Mouse (Mus musculus) lung, postnatal 25 days (tissue): Measurements from ENCODE around the gene Dkk1.
"Not testable (repeated sequence)": the region's sequence is repeated elsewhere in the genome, so short reads cannot be mapped to it uniquely, and the experiment has no call there.

Experiments used
- DNase-seq: peaks from one replicate; pipeline ENCODE4 v3.0.0; 2022; ENCODE audit warnings: low spot score

The Dkk1 gene

DNA sequence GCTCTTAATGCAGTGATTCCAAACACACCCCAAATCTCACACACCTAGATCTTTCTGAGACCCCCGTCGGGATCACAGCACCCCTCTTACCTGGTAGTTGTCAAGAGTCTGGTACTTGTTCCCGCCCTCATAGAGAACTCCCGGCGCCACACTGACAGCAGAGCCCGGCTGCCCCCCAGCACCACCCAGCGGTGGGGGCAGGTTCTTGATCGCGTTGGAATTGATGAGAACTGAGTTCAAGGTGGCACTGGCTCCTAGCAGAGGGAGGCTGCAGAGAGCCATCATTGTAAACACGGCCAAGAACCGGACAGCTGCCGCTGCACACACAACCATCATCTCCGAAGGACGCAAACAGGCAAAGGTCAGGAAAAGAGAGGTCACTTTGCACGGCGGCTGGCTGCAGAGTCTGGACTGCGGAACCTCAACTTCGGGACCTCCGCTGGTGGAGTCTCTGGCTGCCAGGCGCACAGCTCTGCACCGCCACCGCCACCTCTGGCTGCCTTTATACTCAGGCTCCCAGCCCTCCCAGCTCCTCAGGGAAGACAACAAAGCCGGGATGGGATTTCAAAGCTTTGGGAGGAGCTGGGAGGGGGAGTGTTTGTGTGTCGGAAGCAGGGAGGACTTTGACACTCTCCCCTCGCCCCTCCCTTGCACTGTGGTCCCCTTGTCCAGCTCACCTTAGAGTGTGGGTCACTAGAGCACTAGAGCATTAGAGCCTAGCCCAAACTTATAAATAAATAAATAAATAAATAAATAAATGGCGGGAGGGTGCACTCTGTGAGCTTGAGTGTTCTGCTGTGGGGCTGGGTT, at the start of gene Dkk1:
TSS of gene Dkk1 (minus strand) at position 622 of the 810 bp plus-strand sequence.
- DNase-seq, result peak; percentile 0

- no peak for DNase-seq
These were observed 36.9 kb upstream of the Dkk1 start for GRCm38 (mm10) chr19:30586366-30586765.

- no peak for DNase-seq
These were observed 15.1 kb upstream of the Dkk1 start for GRCm38 (mm10) chr19:30564516-30564915.

DNA sequence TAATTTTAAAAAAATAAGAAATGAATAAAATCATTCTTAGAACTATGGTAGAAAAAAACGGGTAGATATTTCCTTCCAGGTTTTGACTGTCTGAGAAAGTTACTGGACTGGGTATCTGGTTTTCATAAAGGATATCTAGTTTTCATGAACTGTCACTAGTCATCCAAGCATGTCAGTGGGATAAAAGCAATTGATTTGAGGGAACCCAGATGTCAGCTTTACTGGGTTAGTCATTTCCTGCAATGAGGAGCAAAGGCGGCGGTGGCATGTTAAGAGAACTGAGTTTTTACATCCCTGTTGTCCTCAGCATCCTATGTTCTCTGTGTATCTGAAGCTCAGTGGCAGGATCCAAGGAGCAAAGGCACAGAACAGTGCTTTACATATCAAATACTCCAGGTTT, 14.4 kb upstream of the Dkk1 start:
- DNase-seq, result no peak

GRCm38 (mm10) chr19:30558024-30558423, 8.6 kb upstream of the Dkk1 start:
- no peak for DNase-seq

GRCm38 (mm10) chr19:30554467-30554881, 5.0 kb upstream of the Dkk1 start:
- peak; percentile 36 for DNase-seq

DNA sequence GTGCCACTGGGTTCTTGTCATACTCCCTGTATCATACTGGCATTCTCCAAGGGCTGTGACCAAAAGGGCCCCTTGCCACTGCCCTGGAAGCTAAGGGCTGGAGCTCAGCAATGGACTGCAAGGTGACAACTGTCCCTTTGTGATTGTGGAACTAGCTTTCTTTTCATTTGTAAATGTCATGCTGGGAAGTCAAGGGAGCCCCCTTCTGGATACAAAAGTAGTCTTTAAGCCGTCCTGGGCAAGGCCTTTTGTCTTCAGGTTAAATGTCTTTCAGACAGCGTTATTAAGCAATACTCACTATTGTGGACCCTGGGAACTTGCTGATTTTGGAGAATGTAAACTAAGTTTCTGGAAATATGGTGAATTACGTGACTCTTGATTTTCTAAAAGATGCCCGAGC, 4.3 kb upstream of the Dkk1 start:
- no peak for DNase-seq

DNA sequence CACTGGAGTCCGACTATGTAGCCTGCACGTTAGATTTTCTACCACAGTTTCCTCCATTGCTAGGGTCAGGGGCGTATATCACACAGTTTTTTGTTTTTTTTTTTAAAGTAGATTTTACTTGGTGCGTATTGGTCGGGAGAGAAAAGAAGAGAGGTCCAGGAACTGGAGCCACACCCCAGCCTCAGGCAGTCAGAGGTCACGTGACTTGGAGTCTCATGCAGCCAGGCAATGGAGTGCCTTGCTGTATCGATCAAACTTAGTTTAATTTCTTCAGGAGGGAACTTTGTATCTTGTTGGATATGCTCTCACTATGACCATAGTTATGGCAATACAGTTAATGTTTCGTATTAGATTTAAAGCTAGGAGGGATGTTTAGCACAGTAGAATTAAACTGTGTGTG, 2.8 kb upstream of the Dkk1 start:
- no peak for DNase-seq

DNA sequence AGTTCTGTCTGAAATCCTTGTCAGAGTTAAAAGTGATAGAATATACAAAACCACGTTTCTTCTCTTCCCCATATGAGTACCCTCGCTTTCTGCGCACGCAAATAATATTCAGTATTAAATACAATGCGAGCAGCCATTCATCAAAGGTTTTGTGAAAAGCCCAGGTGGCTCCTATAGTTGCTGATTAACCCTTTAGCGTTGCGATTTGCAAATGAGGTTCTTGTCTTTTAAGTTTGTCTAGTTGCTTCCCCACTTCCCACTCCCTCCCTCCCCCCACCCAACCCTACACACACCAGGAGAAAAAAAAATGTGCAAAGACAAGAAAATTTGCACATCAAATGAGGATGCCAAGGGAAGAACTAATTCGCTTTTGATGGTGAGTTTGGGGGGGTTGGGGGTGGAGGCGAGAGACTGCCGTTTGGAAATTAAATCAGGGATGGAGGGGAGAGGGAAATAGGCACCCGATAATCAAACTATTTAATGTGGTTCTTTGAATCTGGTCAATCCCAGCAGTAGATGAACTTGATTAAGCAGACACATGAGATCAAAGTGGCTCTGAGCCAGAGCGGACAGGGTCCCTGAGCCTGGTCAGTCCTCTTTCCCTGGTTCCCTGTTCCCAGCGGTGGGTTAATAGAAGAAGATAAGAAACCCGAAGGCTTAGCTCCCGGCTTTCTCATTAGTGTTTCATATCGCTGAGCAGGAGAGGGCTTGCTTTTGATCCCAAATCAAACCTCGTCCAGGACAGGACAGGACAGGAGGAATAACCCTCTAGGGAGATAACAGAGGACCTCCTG, 586 bp upstream of the Dkk1 start:
- DNase-seq, result no peak

GRCm38 (mm10) chr19:30548411-30549043, 938 bp downstream of the Dkk1 start:
- DNase-seq, result no peak

GRCm38 (mm10) chr19:30539365-30539941, 10.0 kb downstream of the Dkk1 start:
- not testable (repeated sequence) for DNase-seq

- DNase-seq, result no peak
These were observed 32.7 kb downstream of the Dkk1 start for GRCm38 (mm10) chr19:30516771-30517170.

DNA sequence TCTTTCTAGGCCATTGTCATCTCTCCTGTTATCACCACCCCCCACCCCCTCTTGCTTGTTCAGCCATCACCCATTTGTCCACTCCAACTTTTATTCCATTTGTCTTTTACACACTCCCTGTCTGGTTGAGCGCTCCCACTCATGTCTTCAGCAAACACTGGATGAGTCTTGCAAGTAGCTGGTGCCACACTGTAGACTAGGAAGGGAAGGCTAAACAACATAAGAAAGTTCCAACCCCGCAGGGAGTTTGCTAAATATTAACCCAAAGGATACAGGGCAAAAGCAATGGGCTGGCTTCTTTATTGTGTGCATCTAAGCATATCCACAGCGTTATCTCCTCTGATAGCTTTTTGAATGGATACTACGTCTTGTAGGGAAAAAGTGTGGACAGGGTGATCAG, 39.0 kb downstream of the Dkk1 start:
- DNase-seq, result no peak

DNA sequence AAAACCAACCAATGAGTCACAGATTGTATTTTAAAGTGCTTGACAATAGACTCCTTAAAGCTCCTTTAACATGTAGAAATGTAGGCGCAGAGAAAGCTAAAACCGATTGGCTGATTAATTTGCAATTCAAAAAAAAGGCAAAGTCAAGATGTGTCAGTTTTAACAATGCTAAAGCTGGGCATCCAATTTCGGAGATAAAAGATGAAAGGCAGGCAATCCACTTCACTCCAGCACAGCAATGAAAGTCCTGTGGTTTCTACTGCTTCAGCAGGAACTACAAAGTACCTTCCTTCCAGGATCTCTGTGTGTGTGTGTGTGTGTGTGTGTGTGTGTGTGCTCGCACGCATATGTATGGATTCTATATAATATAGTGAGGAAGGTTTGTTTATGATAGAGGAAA, 44.0 kb downstream of the Dkk1 start:
- DNase-seq, result no peak
